Mouse (Mus musculus) cerebellum, adult 11-12 months (tissue): ENCODE data around the gene Fbxo7.
"Not testable (repeated sequence)": the region's sequence is repeated elsewhere in the genome, so short reads cannot be mapped to it uniquely, and the experiment has no call there.

Experiments
- DNase-seq: peaks from one replicate; pipeline ENCODE4 v3.0.0; 2022

Fbxo7 gene

DNA sequence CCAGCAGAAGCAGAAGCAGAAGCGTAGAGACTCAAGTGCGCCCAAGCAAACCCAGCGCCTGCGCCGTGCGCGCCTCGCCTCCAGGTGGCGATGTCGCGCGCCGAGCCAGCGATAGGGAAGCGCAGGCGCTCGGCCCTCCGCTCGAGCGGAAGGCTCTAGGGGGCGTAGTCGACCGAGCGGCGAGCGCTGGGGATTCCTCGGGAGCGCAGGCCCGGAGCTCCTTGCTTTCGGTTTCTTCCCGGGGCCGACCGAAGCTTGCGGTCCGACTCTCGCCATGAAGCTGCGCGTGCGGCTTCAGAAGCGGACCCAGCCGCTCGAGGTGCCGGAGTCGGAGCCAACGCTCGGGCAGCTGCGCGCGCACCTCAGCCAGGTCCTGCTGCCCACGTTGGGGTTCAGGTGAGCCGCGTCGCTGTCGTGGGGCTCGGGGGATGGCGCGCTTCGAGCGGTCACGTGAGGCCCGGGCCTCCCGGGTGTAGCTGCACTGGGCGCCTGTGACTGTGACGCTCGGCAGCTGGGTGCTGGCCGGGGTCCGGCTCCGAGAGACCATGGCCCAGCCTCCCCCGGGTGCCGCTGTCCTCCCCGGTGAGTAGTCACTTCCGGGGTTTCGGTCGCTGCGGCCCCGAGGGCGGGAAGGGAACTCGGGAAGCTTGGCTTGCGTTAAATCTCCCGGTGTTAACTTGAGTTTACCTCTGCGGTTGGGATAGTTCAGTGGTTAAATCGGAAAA lies at the start of gene Fbxo7:
Fbxo7 (plus strand) TSS at position 224 of the 725 bp plus-strand sequence.
- peak; percentile 89 for DNase-seq

DNA sequence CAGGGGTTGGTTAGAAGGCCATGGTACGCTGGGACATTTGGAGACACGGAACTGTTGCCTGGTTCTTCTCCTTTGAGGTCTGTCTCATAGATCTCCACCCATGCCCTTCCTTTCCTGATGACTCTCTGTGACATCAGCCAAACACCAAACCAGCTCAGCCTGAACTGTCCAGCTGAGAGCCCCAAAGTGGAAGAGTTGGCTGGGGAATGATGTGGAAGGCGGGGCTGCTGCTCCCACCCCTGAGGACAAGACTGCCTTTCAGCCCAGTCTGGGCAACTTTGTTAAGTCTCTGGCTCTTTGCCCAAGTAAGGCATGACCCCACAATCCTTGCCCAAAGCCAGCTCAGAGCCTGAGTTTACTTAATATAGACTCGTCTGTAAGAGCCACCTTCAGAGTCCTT lies 48.9 kb upstream of the Fbxo7 start:
- peak; percentile 22 for DNase-seq

DNA sequence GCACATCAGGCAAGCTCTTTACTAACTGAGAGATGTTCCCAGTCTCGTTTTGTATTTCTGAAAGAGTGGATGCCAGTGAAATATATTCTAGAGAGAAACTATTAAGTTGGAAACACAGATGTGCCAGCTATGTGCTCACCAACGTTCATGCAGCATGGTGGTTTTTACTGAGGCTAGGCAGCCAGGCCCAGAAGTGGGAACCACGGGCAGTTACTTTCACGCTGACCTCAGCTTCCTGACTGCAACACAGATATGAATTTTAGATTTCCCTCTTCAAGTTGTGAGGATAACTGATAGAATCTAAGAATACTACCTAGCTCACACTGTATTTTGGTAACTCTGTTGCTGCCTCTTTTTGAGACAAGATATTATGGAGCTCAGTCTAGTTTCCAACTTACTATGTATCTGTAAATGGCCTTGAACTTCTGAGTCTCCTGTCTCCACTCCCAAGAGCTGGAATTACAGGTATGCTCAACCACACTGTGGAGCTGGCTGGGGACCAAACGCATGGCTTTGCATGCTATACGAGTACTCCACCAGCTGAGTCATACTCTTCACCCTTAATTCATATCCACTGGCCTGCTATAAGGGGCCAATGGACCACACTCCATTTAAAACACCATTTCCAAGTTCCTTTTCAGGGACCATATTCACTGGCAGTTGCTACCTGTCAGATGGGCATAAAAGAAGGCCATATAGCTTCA lies 32.2 kb upstream of the Fbxo7 start:
- no peak for DNase-seq

DNA sequence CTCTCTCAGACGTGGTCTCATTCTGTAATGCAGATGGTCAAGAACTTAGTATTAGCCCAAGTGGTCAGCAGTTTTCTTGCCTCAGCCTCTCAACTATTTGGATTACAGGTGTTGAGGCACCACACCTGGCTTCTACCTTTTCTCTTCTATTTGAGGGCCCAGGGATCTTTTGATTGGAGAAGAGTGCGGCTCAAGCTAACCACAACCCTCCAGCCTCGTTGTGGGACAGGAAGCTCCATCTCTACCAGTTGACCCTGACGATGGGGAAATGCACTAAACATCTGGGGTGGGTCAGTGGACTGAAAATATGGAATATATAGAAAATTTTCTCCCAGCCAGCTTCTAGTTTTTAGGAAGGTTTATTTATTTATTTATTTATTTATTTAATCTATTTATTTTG lies 29.4 kb upstream of the Fbxo7 start:
- no peak for DNase-seq

DNA sequence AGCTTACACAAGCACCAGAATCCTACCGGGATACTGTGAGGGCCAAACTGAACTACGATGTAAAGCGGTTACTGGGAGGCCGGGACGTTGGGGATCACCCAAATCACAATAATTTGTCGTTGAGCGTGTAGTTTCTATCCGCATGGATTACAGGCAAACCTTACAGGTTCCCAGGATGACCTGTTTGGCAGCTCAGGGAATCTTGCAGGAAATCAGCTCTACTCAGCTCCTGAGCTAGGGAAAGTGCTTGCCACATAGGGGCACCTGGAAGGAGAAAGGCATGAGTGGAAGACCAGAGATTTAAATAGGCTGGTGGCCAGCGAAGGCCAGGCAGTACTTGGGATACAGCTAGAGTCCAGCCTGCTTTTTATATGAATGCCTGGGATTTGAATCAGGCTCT lies 27.9 kb upstream of the Fbxo7 start:
- no peak for DNase-seq

DNA sequence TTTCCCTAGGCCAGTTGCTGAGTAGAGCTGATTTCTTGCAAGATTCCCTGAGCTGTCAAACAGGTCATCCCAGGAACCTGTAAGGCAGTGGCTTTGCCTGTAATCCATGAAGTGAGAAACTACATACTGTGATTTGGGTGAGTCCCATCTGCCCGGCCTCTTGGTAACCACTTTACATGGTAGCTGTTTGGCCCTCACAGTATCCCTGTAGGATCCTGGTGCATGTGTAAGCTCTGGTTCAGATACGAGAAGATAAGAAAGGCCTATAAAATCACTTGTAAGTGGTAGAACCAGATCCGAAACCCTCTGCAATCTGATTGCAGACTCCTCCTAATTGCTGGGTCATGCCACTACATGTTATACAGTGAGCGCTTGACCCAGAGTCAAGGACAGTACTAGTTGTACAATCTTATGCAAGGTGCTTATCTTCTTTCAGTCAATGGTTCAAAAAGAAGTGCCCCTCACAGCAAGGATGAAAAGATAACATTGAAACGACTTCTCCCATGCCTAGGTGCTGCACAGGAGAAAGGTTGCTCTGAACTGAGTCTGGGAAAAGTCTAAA lies 27.1 kb upstream of the Fbxo7 start:
- no peak for DNase-seq

DNA sequence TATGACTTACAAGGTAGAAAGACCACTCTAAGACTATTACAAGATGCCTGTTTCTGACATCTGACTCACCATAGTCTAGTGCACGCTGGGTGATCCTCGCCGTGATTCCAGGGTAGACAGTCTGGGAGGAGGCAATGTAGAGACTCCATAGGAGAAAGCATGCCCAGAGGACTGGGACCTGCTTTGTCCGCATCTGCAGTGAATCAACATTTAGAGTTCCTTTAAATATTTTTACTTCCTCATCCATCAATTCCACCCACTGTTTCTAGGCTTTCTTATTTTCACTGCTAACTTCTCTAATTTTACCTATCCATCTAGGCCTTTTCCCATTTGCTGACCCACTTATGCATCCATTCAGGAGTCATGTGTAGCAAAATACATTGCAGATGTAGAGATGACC lies 21.3 kb upstream of the Fbxo7 start:
- no peak for DNase-seq

DNA sequence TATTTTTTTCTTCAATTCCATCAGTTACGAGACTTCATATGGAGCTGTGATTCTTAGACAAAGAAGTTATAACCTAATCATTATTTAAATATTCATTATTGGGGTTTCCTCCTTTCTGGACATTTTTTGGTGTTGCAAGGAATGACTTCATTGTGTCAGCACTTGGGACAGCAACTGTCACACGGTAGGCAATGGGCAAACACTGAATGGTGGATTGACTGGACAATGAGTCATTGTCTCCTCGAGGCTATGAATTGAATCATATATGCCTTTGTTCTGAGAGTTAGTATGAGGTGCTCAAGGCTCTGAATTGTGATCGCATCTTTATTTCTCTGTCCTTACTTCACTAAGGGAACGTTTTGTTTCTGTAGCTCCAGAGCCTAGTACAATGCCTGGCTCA lies 15.3 kb upstream of the Fbxo7 start:
- no peak for DNase-seq

DNA sequence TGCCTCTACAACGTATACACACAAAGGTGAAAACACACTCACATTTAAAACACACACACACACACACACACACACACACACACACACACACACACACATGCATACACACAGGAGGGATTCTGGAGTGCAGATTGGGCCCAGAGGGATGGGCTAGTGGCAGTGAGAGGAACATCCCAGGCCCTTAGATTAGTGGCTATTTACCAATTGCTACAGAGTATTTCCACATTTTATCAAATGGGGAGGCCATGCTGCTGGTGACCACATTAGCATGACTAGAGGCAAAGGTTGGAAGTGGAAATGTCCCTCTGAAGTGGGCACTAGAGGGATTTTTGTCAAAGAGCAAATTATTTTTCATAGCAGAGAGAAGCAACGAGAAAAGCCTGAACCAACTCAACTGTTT lies 12.1 kb upstream of the Fbxo7 start:
- DNase-seq: no peak

DNA sequence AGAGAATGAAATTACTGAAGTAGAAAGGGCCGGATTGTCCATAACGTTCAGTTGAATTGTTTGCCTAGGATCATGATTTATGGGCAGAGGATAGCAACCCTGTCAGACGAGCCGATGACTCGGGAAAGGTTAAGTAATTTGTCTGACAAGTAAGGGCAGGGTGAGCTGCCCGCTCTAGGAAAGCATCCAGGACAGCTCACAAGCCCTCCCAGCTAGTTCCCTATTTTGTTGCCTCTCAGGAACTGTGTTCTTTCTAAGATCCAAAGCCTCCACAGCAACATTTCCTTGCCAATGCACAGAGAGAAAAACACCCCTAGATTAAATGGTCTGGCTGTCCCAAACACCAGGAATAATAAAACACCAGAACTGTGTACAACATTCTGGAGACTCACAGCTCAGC lies 11.1 kb upstream of the Fbxo7 start:
- DNase-seq: no peak

DNA sequence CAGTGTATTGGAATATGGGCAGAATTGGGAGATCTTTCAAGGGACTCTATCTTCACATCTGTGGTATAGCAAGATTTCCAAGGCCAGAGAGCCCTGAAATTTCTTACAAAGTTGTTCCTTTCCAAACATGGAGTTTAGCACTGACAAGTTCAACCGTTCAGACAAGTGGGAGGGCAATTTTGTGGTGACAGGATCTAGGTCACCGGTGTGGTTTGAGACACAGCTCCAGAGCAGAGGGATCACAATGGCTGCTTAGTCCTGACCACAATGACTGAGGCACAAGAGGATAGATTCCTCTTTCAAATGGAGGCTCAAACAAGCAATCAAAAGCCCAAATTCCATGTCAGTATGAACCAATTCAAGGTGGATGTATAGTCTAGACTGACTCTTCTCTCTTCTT lies 10.6 kb upstream of the Fbxo7 start:
- no peak for DNase-seq

DNA sequence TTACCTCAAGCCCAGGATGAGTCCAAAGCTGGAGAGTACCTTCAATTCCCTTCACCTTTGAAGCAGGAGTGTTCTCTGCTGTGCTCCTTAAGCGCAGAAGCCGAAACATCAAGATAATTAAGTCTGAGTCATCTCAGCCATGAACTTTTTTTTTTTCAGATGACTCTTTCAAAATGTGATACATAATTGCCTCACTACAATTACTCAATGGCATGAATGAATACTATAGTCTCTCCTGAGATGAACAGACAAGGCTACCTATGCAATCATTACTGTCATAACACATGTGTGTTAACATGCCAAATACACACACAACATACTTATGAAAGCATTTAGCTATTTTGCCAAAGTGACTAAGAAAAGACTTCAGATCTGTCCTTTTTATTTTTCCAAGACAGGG lies 10.0 kb upstream of the Fbxo7 start, which contains the start of gene Bpifc:
Bpifc (minus strand) TSS at position 115 of the 400 bp plus-strand sequence.
- DNase-seq: no peak

DNA sequence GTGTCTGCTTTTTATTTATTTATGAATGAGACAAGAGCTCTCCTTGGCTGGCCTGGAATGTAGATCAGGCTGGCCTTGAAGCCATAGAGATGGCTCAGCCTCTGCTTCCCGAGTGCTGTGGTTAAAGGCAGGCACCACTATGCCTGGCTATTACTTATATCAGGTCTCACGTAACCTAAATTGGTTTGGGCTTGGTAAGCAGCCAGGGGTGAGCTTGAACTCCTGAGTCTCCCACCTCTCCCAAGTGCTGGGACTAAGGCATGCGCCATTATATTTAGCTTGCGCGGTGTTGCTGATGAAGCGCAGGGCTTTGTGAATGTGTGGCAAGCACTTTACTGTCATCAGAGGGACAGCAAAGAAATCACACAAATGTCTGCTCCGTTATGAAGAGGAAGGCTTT lies 4.0 kb upstream of the Fbxo7 start:
- no peak for DNase-seq

DNA sequence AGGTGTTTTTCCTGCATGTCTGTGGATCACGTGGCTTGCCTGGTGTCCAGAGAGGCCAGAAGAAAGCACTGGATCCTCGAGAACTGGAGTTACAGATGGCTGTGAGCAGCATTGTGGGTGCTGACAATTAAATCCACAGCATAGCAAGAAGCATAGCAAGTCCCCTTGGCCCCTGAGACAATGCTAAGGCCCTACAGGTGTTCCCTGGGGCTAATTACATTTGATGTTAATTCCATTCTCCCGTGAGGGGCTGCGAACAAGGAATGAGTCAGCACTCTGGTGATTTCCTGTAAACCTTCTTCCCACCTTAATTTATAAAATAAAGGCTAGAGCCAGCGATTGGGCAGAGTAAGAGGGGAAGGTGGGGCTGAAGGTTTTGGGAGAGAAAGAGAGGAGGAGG lies 3.0 kb upstream of the Fbxo7 start:
- no peak for DNase-seq

DNA sequence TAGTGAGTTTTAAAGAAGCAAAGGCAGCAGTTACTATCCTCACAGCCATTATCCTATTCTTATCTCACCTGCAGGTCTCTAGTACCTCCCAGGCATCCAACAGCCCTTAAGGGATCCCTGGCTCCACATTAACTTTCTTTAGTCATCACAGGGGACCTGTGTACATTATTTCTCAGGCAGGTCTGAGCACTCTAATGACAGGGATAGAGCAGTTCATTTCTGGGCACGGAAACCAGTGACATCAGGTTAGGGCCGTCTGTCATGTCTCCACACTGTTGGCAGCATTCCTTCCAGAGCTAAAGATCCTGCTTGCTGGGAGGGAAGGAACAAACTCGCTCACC lies 394 bp upstream of the Fbxo7 start:
- DNase-seq: no peak

DNA sequence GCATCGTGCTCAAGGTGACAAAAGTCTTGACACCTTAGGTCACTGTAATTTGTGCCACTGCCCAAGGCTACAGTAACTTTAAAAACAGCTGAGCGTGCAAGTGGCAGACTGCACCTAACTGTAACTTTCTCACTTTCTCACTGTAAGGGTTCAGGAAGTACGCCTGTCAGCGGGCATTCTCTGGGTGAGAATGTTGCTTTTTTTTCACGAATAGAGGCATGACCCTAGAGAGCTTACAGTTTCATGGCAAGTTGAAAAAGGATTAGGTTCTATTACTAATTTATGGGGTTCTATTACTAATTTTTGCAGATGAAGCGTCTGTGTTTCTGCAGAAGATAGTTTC lies 673 bp downstream of the Fbxo7 start:
- DNase-seq: no peak

DNA sequence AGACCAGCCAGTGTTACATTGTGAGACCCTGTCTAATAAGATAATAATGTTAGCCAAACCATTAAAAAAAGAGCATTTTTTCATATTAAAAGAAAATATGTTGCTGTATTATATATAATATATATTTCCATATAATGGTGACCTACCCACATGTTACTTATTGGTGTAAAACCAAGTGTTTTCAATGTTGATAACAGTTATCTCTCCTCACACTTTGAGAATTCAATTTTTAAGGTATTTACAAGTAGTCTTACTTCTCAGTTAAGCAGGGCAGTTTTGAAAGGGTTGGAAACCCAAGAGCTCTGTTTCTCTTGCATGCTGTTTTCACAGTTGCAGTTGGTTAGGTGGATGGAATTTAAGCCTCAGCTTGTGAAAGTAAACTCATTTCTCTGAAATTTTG lies 1.4 kb downstream of the Fbxo7 start:
- DNase-seq: no peak

DNA sequence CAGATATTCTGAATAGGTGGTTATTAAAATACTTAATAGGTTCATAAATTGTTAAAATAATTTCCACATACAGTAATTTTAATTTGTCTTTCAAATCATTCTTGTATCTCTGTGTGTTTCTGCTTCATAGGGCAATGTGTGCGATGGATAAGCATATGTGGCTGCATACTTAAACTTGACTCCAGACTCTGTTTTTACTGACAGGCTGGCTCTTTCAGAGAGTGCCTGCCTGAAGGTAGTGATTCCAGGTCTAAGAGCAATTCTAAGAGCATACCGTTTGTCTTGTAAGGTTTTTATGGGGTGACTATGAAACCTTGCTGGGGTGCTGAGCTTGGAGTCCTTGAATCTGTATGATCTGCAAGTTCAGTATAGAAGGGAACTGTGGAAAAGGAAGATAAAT lies 4.1 kb downstream of the Fbxo7 start:
- no peak for DNase-seq

DNA sequence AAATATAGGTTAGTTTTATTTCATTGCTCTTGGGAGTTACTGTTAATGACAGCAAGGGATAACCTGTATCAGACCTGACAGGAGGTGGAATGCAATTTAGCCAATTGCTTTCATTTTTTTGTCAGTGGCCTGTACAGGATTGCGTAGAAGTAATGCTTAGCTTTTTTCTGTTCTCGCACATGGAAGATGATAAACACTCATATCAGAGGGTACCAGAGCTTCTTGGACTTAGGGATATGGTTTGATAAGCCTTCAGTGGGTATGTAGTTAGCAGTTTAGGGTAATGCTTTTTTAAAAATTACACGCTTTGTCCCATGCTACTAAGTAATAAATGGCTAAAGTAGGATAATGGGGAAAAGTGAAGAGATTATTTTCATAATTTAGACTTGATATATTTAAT lies 4.6 kb downstream of the Fbxo7 start:
- DNase-seq: no peak

DNA sequence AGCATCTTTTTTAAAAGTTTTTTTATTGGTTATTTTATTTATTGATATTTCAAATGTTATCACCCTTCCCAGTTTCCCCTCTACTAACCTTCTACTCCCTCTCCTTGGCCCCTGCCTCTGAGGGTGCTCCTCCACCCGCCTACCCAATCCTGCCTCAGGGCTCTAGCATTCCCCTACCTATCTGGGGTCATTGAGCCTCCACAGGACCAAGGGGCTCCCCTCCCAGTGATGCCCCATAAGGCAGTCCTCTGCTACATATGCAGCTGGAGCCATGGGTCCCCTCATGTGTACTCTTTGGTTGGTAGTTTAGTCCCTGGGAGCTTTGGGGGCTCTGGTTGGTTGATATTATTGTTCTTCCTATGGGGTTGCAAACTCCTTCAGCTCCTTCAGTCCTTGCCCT lies 5.0 kb downstream of the Fbxo7 start:
- not testable (repeated sequence) for DNase-seq

DNA sequence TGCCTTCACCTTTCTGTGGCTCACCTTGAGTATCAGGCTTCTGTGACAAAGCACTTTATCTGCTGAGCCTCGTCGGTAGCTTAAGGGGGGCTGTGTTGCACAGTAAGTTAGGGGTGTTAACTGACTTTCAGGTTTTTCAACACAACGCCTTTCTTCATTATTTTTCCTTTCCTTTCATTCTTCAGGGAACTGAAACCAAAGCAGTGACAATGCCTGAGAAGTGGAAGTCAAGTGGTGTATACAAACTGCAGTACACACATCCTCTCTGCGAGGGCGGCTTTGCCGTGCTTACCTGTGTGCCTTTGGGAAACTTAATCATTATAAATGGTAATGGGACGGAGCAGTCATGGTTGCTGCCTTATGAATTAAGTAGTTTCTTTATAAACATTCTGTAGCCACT lies 9.0 kb downstream of the Fbxo7 start:
- no peak for DNase-seq

DNA sequence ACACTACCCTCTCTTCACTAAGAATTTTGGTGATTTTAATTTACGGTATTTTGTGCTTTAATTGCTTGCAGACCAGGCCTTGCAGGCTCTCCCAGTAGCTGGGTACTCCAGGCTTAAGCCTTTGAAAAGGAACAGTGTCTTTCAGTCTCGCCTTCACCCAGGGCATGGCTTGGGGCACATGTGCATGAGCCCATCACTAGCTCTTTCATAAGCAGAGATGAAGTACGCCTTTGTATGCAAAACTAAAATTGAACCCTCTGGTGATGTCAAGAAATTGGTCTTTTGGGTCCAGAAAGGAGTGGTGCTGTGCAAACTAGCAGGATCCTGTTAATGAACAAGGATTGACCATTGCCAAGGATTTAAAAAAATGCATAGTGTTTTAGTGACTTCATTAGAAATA lies 10.7 kb downstream of the Fbxo7 start:
- no peak for DNase-seq

DNA sequence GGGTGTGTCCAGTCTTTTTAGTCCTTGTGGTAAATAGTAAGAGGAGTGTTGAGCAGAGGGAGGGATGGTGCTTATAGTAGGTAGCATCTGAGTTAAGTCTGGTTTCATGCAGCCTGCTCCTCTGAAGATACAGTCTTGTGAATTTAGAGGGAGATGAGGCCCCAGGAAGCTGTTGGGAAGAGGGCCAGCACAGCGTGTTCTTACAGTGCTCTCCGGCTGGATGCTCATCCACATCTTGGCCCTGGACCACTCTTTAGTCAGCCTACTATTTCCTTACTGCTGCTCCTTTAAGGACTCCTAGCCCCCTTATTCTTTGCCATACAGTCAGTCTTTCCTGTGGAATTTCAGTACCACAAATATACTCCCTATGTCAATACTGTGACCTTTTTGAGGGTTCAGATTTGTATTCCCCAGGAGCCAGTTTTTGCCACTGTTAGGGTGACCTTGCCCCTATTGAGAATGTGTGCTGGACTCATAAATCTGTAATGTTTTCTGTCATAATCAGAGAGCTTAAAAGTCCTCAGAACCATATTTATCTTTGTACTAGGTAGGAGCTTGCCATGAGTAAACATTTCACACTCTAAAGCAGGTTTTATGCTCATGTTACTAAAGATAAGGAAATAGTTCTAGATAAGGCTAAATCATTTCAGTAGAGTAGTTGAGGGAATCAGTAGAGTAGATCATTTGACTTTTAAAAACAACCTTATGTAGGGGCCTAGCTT lies 12.4 kb downstream of the Fbxo7 start:
- DNase-seq: no peak

DNA sequence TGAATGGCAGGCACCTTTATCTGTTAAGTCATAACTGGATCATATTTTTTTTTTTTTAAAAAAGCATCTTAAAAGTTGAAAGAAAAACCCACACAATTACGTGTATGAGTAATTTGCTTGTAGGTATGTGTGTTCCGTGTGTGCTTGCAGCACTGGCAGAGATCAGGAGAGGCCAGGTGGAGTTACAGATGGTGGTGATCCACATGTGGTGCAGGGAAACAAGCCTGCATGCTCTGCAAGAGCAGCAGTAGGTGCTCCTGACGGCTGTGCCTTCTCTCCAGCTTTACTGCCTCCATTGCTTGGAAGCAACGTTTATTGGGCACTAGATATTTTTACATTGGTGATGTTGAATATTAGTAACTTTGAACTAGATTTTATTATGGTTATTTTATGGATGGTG lies 21.9 kb downstream of the Fbxo7 start:
- no peak for DNase-seq
